Mouse (Mus musculus): Measurements from ENCODE around the gene Plgrkt. TPM values are rescaled to one million over a fixed set of nuclear protein-coding genes. Genes with fewer than 3 reads are reported as not detected.

Gene Plgrkt
- total RNA-seq, 1 experiment from 2014 or later, result 110 TPM

DNA sequence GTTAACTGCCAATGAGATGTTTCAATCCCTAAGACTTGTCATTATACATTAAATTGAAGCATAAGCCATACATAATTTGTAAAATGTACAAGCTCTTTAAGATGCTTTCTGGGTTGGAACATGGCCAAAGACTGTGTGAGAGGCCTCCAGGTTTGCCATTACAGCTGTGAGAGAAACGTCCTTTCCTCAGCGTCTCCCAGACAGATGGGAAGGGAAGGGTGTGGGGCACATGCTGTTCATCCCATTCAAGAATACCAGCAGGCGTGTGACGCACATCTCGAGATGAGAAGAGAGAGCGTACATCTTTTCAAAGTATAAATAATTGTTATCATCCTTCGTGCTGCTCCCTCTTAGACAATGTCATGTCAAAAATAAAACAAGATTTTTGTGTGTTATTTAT, 54.5 kb downstream of the Plgrkt start:
- ATAC-seq (replicated peaks; ENCODE audit: insufficient number of reproducible peaks, low FRiP score, low TSS enrichment, poor library complexity, severe bottlenecking), result no peak

DNA sequence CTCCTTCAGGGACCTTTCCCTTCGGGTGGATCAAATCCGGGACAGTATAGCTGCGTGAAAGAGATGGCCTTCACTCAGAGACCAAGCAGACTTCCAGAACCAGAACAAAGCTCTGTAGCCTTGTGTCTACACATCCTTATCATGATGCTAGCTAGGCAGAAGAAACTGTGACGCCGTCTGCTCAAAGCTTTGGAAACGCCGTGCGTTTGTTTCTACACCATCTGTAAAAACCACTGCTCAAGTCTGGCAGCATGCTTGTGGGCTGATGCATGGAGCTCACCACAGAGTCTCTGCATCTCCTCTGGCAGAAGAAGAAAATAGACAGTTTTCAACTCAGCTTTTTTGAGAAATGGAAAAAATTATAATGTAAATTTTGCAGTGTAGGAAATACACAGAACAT, 55.4 kb downstream of the Plgrkt start:
- ATAC-seq (replicated peaks; ENCODE audit: insufficient number of reproducible peaks, low FRiP score, low TSS enrichment, poor library complexity, severe bottlenecking), result no peak

DNA sequence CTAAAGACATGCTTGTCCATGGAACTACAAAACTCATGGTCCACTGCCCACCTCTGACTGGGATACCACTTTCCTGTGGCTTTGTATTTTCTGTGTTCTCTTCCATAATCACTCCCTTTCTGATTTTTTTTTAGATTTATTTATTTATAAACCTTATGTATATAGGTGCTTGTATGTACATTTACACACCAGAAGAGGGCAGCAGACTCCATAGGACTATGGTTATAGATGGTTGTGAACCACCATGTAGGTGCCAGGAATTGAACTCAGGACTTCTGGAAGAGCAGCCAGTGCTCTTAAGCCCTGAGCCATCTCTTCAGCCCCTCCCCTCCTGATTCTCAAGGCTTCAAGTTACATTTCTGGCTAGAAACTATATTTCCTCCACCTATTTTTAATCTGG, 58.4 kb downstream of the Plgrkt start:
- no peak for ATAC-seq (replicated peaks; ENCODE audit: insufficient number of reproducible peaks, low FRiP score, low TSS enrichment, poor library complexity, severe bottlenecking)

GRCm38 (mm10) chr19:29302119-29302518, 65.1 kb downstream of the Plgrkt start:
- ATAC-seq (replicated peaks; ENCODE audit: insufficient number of reproducible peaks, low FRiP score, low TSS enrichment, poor library complexity, severe bottlenecking), result no peak

DNA sequence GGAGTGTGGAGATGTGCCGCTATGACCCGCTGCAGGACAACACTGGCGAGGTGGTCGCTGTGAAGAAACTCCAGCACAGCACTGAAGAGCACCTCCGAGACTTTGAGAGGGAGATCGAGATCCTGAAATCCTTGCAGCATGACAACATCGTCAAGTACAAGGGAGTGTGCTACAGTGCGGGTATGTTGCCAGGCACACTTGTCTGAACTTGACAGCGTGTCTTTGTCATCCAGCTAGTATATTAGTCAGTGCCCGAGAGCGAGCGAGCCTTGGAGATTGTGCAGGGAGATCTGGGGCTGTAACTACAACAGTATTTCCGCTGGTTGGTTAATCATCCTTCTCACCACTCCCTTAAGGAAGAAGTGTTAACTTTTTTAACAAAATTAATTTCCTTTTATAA, 66.3 kb downstream of the Plgrkt start:
- no peak for ATAC-seq (replicated peaks; ENCODE audit: insufficient number of reproducible peaks, low FRiP score, low TSS enrichment, poor library complexity, severe bottlenecking)

Other genes starting within 250 kb of the Plgrkt start
- 123 to 164 TPM (median 125 TPM) in 3 replicates for gene Jak2, start 115.6 kb downstream of the Plgrkt start, total RNA-seq (2017)
- 10.8 to 13.7 TPM (median 11.6 TPM) in 3 replicates for gene Insl6, start 42.0 kb downstream of the Plgrkt start, total RNA-seq (2017)
- gene Rln1, start 32.7 kb downstream of the Plgrkt start, total RNA-seq (2017), result 0.29 TPM in 1 of 3 replicates, not detected in the others
- gene Cd274, start 65 bp upstream of the Plgrkt start, total RNA-seq (2017), result 80.1 to 92.8 TPM (median 86.9 TPM) in 3 replicates
- 3.8 to 7.9 TPM (median 6.5 TPM) in 3 replicates for gene Pdcd1lg2, start 43.5 kb upstream of the Plgrkt start, total RNA-seq (2017)
- 58.8 to 70.8 TPM (median 64.9 TPM) in 3 replicates for gene Ric1, start 154.9 kb upstream of the Plgrkt start, total RNA-seq (2017)